In genomic region chr7:145131438-145132159, GRCm38 (mm10) we compare ENCODE assay signal across 14 mouse cellular contexts.
A peak's percentile ranks its signal among the peaks of the same experiment; 100 is the strongest.
DNase-seq lines count a peak whose midpoint lies in the region; ATAC-seq and TF ChIP-seq lines count a peak whose summit lies in the region.
"Had no signal": no experiment of that assay in that cellular context is flagged by ENCODE, and none has a peak within 500 bp of the region (broad histone marks: within the 10 kb centered on the region; RNA-seq: fewer than 3 reads in every experiment).

No protein-coding gene starts in this region.

- H3K9me3 ChIP-seq in kidney, embryonic 16.5 days (ENCODE audit: low read length) = no peaks in the 10 kb centered on the region
- H3K9me3 ChIP-seq in ES-Bruce4 (replicated peaks; ENCODE audit: control insufficient read depth, insufficient read depth, low read length, poor library complexity, severe bottlenecking) = no peaks in the 10 kb centered on the region
- no peaks in the 10 kb centered on the region for H3K9me3 ChIP-seq in lung, embryonic 15.5 days
- H3K9me3 ChIP-seq: neural tube, embryonic 15.5 days had no signal

- peaks cover 37% of the 10 kb centered on the region for H3K4me1 ChIP-seq in kidney, embryonic 16.5 days (ENCODE audit: insufficient read depth, low read length)
- peaks cover 12% of the 10 kb centered on the region for H3K4me1 ChIP-seq in ES-Bruce4 (ENCODE audit: control insufficient read depth, insufficient read depth, low read length)
- peaks cover 28% of the 10 kb centered on the region for H3K4me1 ChIP-seq in lung, embryonic 15.5 days
- H3K4me1 ChIP-seq: neural tube, embryonic 15.5 days had no signal

- no peaks in the 10 kb centered on the region for H3K27me3 ChIP-seq in kidney, embryonic 16.5 days (ENCODE audit: insufficient read depth, low read length)
- no peaks in the 10 kb centered on the region for H3K27me3 ChIP-seq in ES-Bruce4 (ENCODE audit: control insufficient read depth, insufficient read depth, low read length, poor library complexity, severe bottlenecking)
- H3K27me3 ChIP-seq in lung, embryonic 15.5 days = no peaks in the 10 kb centered on the region
- H3K27me3 ChIP-seq: neural tube, embryonic 15.5 days had no signal

- no peak for TF ChIP-seq POLR2A in ES-Bruce4 (IDR thresholded peaks at IDR 0.05; ENCODE audit: insufficient read depth, low read length)

- WGBS in kidney, embryonic 16.5 days = 82% methylated on average over 8 of the region's 8 CpGs
- 62% methylated on average over 8 of the region's 8 CpGs for WGBS in lung, embryonic 15.5 days

- peak overlapping the region; percentile 49; the same call in 1 of the 2 replicates for H3K27ac ChIP-seq in kidney, embryonic 16.5 days (ENCODE audit: low read length)
- no peak overlapping the region for H3K27ac ChIP-seq in ES-Bruce4 (ENCODE audit: insufficient read depth, low read length)
- no peak overlapping the region for H3K27ac ChIP-seq in lung, embryonic 15.5 days
- H3K27ac ChIP-seq: neural tube, embryonic 15.5 days had no signal

- no peak overlapping the region for H3K9ac ChIP-seq in kidney, embryonic 16.5 days (replicated peaks; ENCODE audit: low read length)
- no peak overlapping the region for H3K9ac ChIP-seq in ES-Bruce4 (ENCODE audit: low read depth, poor library complexity, severe bottlenecking)
- H3K9ac ChIP-seq in lung, embryonic 15.5 days = no peak overlapping the region
- H3K9ac ChIP-seq: neural tube, embryonic 15.5 days had no signal

- no peak for ATAC-seq in kidney, embryonic 16.5 days (ENCODE audit: low FRiP score, low TSS enrichment)
- 0 out of 2 replicates have a peak, but pooled peaks have one; percentile 19 for ATAC-seq in lung, embryonic 15.5 days (ENCODE audit: borderline replicate concordance, extremely low read depth, low FRiP score, low TSS enrichment)

- intact Hi-C loops in left cerebral cortex, postnatal 36 days (cut with DNase I) = no loop called here

- no peak overlapping the region for H3K4me2 ChIP-seq in kidney, embryonic 16.5 days (replicated peaks; ENCODE audit: low read depth, low read length)
- no peak overlapping the region for H3K4me2 ChIP-seq in lung, embryonic 15.5 days
- H3K4me2 ChIP-seq: neural tube, embryonic 15.5 days had no signal

- H3K36me3 ChIP-seq in kidney, embryonic 16.5 days (ENCODE audit: insufficient read depth, low read length) = no peaks in the 10 kb centered on the region
- no peaks in the 10 kb centered on the region for H3K36me3 ChIP-seq in ES-Bruce4 (ENCODE audit: control insufficient read depth, insufficient read depth, low read length, poor library complexity, severe bottlenecking)
- no peaks in the 10 kb centered on the region for H3K36me3 ChIP-seq in lung, embryonic 15.5 days
- H3K36me3 ChIP-seq: neural tube, embryonic 15.5 days had no signal

- TF ChIP-seq CTCF in ES-Bruce4 (IDR thresholded peaks at IDR 0.05; ENCODE audit: low read depth, low read length) = peak; percentile 18

- H3K4me3 ChIP-seq in kidney, embryonic 16.5 days (ENCODE audit: low read length) = no peak overlapping the region
- no peak overlapping the region for H3K4me3 ChIP-seq in ES-Bruce4 (ENCODE audit: low read depth, low read length)
- H3K4me3 ChIP-seq in lung, embryonic 15.5 days = no peak overlapping the region
- H3K4me3 ChIP-seq: neural tube, embryonic 15.5 days had no signal

- no peak for TF ChIP-seq EP300 in ES-Bruce4 (IDR thresholded peaks at IDR 0.05; ENCODE audit: insufficient read depth, low read depth, low read length)

- no peak for DNase-seq in kidney, postnatal 25 days
- DNase-seq in 3T3-L1 (ENCODE audit: low read depth, low spot score) = peak; percentile 52
- DNase-seq in adrenal gland, adult (ENCODE audit: inconsistent age in 2 of 2, low spot score in 1 of 2) = no peak
- no peak for DNase-seq in left cerebral cortex, postnatal 36 days (ENCODE audit: low spot score in 2 of 2)
- DNase-seq in ovary, postnatal 10 days (ENCODE audit: low spot score) = no peak
- DNase-seq: adrenal gland, postnatal 25 days; cerebellum, adult 18-20 months; kidney, adult 9 months; midbrain, embryonic 14.5 days; thymus, adult 18-20 months had no signal
